Mouse (Mus musculus) brain, embryonic 14.5 days (tissue): ENCODE measurements at regions not wholly inside any gene's neighbourhood (a gene's known extent, or its start where the extent isn't known, plus 50 kb on each side); places are given as distances from the start of the nearest gene placed in this dataset.

Source experiments
- DNase-seq: peaks from one replicate; pipeline ENCODE4 v3.0.0-alpha.2; 2011; ENCODE audit warnings: low read depth
- CTCF ChIP-seq: fragments of 200-500 bp; IDR thresholded peaks from 2 replicates; pipeline ENCODE4 v1.5.1; 2012; ENCODE audit warnings: inconsistent platforms, mild to moderate bottlenecking, moderate library complexity, borderline replicate concordance; ENCODE audit not compliant: insufficient read depth, insufficient read length; ENCODE audit errors: extremely low read depth
- POLR2A ChIP-seq: fragments of 200-500 bp; IDR thresholded peaks from 2 replicates; pipeline ENCODE4 v1.6.1; 2012; ENCODE audit warnings: mild to moderate bottlenecking, inconsistent platforms, borderline replicate concordance; ENCODE audit not compliant: poor library complexity, insufficient read depth, insufficient read length, severe bottlenecking; ENCODE audit errors: extremely low read depth

- no peak for TF ChIP-seq POLR2A
- TF ChIP-seq CTCF: no peak
- DNase-seq: no peak
Measured at GRCm38 (mm10) chr1:155041592-155041991, 57.8 kb downstream of the Ier5 start.

- TF ChIP-seq CTCF (no peak), POLR2A (no peak)
Measured at GRCm38 (mm10) chr1:155040939-155041371, 58.5 kb downstream of the Ier5 start.

GRCm38 (mm10) chr1:155040086-155040726 is 59.2 kb downstream of the Ier5 start:
- TF ChIP-seq POLR2A (no peak), CTCF (no peak)

More at GRCm38 (mm10) chr1:155040939-155041371, 58.5 kb downstream of the Ier5 start:
- DNase-seq: no peak

DNA sequence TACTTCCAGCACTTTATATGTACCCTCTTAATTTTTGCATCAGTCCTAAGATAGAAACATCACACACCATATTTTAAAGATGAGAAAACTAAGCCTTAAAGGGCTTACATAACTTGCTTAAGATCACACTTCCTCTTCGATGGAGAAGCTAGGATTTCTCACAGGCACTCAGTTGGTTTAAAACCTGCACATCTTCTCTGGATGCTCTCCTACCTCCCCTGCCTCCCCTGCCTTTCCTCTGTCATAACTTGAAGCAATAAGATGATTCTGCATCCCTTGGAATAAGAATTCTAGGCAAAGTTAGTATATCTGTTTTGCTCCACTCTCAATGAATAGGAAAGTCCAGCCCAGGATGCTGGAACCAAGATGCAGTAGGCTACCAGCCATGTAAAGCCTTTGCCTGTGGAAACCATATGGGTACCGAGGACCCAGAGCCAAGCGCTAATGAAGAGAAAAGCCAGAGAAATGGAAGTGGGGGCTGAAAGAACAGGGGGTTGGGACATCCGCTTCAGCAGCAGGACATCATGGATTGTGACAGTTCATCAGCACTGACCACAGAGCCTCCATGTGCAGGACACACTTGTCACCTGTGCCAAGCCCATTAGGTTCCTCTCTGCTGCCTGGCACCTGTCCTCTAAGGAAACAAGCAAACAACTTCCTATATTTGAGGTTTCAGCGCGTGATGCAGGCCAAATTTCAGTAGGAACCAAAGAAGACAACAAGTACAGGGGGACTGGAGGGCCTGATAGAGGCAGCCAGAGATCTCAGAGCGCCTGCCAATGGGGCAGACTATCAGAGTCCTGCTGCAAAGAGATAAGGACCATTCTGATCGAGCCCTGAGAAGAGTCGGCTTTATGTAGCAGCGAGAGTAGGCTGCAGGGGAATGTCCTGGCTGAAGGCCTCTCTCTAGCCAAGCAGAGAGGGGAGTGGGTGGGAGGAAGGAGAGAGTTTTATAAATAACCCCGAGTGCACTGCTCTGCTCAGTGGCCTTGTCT is 60.5 kb downstream of the Ier5 start:
- TF ChIP-seq POLR2A (no peak), CTCF (no peak)
- no peak for DNase-seq

More at GRCm38 (mm10) chr1:155040086-155040726, 59.2 kb downstream of the Ier5 start:
- DNase-seq: no peak

DNA sequence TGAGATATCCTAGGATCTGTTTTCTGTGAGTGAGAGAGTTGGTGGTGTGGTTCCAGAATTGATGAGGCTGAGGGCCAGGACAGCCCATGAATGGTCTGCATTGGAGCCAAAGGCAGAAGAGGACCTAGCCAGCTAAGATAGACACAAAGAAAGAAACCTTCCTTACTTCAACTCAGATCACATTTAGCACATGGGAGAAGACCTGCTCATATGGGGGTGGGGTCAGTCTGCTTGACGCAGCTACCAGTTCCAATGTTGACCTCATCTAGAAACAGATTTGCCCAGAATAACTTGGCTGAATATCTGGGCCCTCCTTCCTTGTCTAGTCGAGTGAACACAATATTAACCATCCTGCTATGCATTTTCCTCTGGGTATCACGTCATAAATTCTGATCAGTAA is 62.0 kb downstream of the Ier5 start:
- no peak for DNase-seq
- TF ChIP-seq CTCF (no peak), POLR2A (no peak)

DNA sequence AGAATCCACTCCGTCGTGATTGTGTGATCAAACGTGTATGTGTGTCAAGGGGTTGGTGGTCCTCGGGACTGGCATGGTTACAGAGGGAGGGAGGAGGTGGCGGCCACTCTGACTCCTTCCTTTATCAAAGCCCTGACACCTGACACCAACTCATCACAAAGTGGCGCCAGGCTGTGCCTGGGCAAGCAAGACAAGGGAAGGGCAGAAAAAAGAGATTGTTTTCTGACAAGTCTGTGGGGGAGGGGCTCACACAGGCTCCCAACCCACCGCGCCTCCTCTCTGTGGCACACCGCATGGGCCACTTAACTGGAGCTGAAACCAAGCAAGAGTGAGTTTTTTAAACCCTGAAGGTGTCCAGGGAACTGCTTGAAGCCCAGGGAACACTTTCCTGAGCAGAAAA is 68.5 kb downstream of the Ier5 start:
- TF ChIP-seq CTCF (no peak), POLR2A (no peak)

DNA sequence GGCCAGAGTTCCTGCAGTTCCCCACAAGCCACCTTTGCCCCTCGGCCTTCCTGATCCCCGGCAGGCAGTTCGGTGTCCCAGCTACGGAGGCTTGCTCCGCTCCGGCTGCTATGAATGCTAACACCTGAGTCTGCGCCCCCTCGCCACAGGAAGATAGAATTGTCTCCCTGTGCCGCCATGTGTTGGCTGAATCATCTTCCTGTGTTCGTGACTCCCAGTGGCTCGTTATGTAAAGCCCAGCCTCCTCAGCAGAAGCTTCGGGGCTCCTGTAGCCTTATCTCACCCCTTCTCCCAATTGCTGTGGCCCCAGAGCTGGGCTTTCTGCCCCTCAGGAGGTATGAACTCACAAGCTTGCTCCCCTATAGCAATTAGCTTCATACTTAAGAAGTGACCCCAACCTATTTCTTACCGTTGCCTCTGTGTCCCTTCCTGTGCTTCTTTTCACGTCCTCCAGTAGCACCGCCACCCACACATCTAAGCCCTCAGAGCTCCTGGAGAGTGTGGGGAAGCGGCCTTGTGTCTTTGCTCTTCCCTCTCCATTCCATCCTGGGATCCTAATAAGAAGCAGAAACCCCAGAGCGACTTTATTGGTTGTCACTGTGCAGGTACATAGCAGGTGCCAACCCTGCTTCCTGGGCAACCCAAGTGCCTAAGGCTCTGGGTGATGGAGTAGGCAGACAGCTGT is 70.1 kb downstream of the Ier5 start:
- no peak for DNase-seq
- TF ChIP-seq POLR2A (no peak), CTCF (no peak)

More for the DNA sequence above, 68.5 kb downstream of the Ier5 start:
- DNase-seq: no peak

DNA sequence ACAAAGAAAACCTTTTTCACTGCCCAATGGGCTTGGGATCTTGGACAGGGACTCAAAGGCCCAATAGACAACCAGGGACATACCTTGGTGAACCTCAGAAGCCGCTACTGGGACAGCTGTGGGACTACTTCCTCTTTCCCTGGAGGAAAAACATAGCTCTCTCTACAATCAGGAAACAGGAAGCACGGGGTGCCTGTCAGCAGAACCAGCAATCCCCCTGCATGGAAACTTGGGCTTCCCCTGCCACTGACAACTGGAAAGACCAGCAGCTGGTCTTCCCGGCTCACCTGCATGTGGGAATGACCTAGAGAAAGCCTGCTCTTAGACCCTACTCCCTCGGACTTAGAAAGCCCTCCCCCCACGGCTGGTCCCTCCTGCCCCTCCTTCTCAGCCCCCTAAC is 70.7 kb downstream of the Ier5 start:
- no peak for TF ChIP-seq CTCF
- no peak for TF ChIP-seq POLR2A
- DNase-seq: no peak

DNA sequence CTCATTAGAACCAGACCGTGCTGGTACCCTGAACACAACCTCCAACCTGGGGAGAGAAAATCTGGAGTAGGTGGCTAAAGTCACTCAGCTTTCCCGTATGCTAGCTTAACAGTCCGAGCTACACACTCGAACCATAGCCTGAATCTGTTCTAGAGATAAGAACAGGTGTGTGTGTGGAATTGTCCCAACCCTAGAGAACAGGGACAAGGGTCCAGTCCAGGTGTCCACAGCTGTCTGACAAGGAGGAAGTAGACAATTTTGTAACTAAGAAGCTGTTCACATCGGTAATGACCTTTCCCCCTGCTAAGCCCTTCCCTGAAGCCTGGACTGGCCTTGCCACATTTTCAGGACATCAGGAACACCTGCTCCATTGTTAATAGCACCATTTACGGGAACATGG is 71.3 kb downstream of the Ier5 start:
- TF ChIP-seq POLR2A (no peak), CTCF (no peak)
- no peak for DNase-seq

- no peak for TF ChIP-seq POLR2A
- TF ChIP-seq CTCF: no peak
- peak; percentile 64 for DNase-seq
Measured at GRCm38 (mm10) chr1:155027583-155027982, 71.9 kb downstream of the Ier5 start.

DNA sequence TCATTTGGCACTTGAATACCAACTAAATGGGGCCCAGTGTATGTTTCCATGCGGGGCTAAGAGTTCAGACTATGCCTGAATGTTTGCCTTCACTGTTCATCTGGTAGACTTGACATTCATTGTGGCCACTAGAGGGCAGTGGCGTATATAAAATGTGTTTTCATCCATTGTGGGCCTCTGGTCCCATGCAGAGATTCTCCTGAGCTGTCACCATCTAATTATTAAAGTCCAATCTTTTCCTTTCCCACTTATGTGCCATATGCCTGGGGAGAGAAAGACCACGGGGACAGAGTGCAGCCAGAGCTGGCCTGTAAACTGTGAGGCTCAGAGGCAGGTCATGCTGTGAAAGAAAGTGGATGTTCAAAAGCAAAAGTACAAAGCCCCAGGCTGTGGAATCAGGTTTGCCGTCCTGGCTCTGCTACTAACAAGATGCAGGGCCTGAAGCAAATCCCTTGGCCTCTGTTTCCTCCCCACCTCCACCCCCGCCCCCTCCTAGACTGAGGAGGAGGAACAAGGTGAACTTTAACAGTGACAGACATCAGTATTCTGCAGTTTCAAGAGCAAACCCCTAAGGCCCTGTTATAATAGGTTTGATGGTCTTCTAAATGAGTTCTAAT is 73.5 kb downstream of the Ier5 start:
- DNase-seq: peak; percentile 92
- TF ChIP-seq CTCF: peak; percentile 76; the same call in 1 of the 2 replicates
- TF ChIP-seq POLR2A: no peak

- TF ChIP-seq CTCF (no peak), POLR2A (no peak)
- DNase-seq: peak; percentile 53
Measured at GRCm38 (mm10) chr1:155023324-155023723, 76.1 kb downstream of the Ier5 start.
